Mouse (Mus musculus): ENCODE data around the gene Gm5089.

- TF ChIP-seq CTCF (IDR thresholded peaks at IDR 0.05; ENCODE audit: low read depth), result no peak
- no peak for TF ChIP-seq EP300 (IDR thresholded peaks at IDR 0.05; ENCODE audit: low read depth)
Observed at GRCm38 (mm10) chr14:122399906-122400305, 51.0 kb downstream of the Gm5089 start.
